Mouse (Mus musculus): ENCODE measurements at regions not wholly inside any gene's neighbourhood (a gene's known extent, or its start where the extent isn't known, plus 50 kb on each side); places are given as distances from the start of the nearest gene placed in this dataset.
A peak's percentile ranks its signal among the peaks of the same experiment; 100 is the strongest.

- Histone ChIP-seq H3K4me3 (ENCODE audit: insufficient read depth, low read length) (no peak overlapping the region), H3K4me1 (ENCODE audit: control insufficient read depth, insufficient read depth, low read length) (no peaks in the 10 kb centered on the region), H3K27ac (ENCODE audit: insufficient read depth, low read length) (no peak overlapping the region)
- TF ChIP-seq POLR2A (IDR thresholded peaks at IDR 0.05; ENCODE audit: low read depth, low read length) (no peak), CTCF (IDR thresholded peaks at IDR 0.05; ENCODE audit: borderline replicate concordance, insufficient read depth, low read length) (no peak)
Measured at GRCm38 (mm10) chr3:147164931-147165330, 312.8 kb downstream of the Ttll7 start.

- no peak overlapping the region for H3K4me3 ChIP-seq (ENCODE audit: insufficient read depth, low read length)
- no peak for TF ChIP-seq POLR2A (IDR thresholded peaks at IDR 0.05; ENCODE audit: low read depth, low read length)
- TF ChIP-seq CTCF (IDR thresholded peaks at IDR 0.05; ENCODE audit: borderline replicate concordance, insufficient read depth, low read length), result no peak
Measured at GRCm38 (mm10) chr3:147166555-147166954, 314.4 kb downstream of the Ttll7 start.

GRCm38 (mm10) chr3:147169215-147169614 lies 317.0 kb downstream of the Ttll7 start:
- Histone ChIP-seq H3K27ac (ENCODE audit: insufficient read depth, low read length) (no peak overlapping the region), H3K4me1 (ENCODE audit: control insufficient read depth, insufficient read depth, low read length) (no peaks in the 10 kb centered on the region), H3K4me3 (ENCODE audit: insufficient read depth, low read length) (no peak overlapping the region)
- TF ChIP-seq CTCF (IDR thresholded peaks at IDR 0.05; ENCODE audit: borderline replicate concordance, insufficient read depth, low read length) (no peak), POLR2A (IDR thresholded peaks at IDR 0.05; ENCODE audit: low read depth, low read length) (no peak)

More at GRCm38 (mm10) chr3:147166555-147166954, 314.4 kb downstream of the Ttll7 start:
- Histone ChIP-seq H3K27ac (ENCODE audit: insufficient read depth, low read length) (peak overlapping the region; percentile 90), H3K4me1 (ENCODE audit: control insufficient read depth, insufficient read depth, low read length) (no peaks in the 10 kb centered on the region)

DNA sequence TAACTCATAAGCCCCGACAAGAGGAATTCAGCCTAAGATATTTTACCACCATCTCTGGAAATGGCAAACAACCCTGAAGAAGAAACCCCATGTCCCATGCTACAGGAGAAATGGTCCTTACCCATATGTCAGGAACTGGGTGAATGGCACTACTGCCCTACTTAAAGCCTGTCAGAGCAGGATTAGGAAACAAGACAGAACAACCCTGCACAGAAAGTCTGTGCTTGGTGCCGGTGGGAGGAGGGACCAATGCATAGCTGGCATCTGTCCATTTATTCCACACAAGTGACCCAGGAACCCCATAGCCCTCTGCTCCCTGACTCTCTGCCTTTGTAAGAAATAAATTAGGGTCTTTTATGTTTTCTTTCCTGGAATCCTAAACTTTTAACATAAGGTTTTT lies 317.9 kb downstream of the Ttll7 start:
- Histone ChIP-seq H3K4me1 (ENCODE audit: control insufficient read depth, insufficient read depth, low read length) (no peaks in the 10 kb centered on the region), H3K4me3 (ENCODE audit: insufficient read depth, low read length) (no peak overlapping the region), H3K27ac (ENCODE audit: insufficient read depth, low read length) (no peak overlapping the region)
- TF ChIP-seq POLR2A (IDR thresholded peaks at IDR 0.05; ENCODE audit: low read depth, low read length) (no peak), CTCF (IDR thresholded peaks at IDR 0.05; ENCODE audit: borderline replicate concordance, insufficient read depth, low read length) (no peak)

- no peaks in the 10 kb centered on the region for H3K4me1 ChIP-seq (ENCODE audit: control insufficient read depth, insufficient read depth, low read length)
- no peak overlapping the region for H3K4me3 ChIP-seq (ENCODE audit: insufficient read depth, low read length)
- no peak overlapping the region for H3K27ac ChIP-seq (ENCODE audit: insufficient read depth, low read length)
- TF ChIP-seq POLR2A (IDR thresholded peaks at IDR 0.05; ENCODE audit: low read depth, low read length) (no peak), CTCF (IDR thresholded peaks at IDR 0.05; ENCODE audit: borderline replicate concordance, insufficient read depth, low read length) (no peak)
Measured at GRCm38 (mm10) chr3:147178746-147179145, 326.6 kb downstream of the Ttll7 start.

DNA sequence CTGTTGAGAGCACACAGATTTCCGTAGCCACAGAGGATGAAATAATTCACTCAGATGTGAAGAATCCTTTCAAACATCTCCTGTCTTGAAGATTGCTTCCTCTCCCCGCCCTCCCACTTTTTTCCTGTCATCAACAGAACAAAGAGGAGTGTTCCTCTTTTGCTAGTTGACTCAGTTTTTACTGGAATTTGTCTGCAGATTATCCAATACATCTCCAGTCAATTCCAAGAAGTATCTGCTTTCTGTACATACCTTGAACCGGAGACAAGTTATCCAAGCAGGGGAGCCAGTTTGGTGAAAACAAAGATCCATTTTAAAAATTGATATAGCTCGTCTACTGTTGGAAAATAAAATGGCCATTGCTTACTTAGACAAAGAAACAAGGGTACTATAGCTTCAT lies 328.5 kb downstream of the Ttll7 start:
- no peaks in the 10 kb centered on the region for H3K4me1 ChIP-seq (ENCODE audit: control insufficient read depth, insufficient read depth, low read length)
- no peak overlapping the region for H3K4me3 ChIP-seq (ENCODE audit: insufficient read depth, low read length)
- TF ChIP-seq POLR2A (IDR thresholded peaks at IDR 0.05; ENCODE audit: low read depth, low read length) (no peak), CTCF (IDR thresholded peaks at IDR 0.05; ENCODE audit: borderline replicate concordance, insufficient read depth, low read length) (no peak)
- H3K27ac ChIP-seq (ENCODE audit: insufficient read depth, low read length), result no peak overlapping the region

DNA sequence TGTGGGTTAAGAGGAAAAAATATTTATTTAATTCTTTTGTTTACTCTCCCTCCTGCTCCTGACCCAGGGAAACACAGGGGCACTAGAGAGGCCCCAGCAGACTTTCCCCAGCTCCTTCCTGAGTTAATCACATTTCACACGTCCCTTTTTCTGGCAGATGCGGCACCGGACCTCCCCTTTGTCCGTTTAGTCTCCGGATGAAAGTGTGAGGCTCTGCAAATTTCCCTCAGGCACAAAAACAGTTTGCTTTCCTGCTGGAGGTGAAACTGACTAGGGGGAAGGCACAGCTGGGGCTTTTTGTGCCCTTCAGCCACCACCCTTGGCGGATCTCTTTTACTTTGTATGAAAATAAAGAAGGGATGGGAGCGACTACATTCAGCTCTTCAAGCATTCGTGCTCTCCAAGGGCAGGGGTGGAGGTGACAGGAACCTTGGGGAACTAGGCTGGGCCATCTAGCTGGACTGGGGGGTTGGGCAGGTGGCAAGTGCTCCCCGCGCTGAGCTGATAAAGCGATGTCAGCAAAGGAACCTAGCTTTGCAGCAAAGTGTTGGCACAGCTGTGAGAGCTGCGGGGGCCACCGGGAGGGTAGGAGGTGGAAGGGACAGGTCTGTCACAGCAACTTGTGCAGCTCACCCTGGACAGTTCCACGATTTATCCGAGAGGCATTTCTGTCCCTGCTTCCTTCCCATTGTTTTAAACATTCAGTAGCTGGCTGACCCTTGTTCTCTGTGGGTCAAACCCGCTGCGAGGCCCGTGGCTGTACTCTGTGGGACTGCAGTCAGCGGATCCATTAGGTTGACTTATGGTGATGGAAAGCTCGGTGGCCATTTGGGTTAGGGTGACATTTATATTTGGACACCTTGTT lies 329.6 kb downstream of the Ttll7 start:
- H3K4me3 ChIP-seq (ENCODE audit: insufficient read depth, low read length), result no peak overlapping the region
- TF ChIP-seq POLR2A (IDR thresholded peaks at IDR 0.05; ENCODE audit: low read depth, low read length) (no peak), CTCF (IDR thresholded peaks at IDR 0.05; ENCODE audit: borderline replicate concordance, insufficient read depth, low read length) (no peak)
- no peaks in the 10 kb centered on the region for H3K4me1 ChIP-seq (ENCODE audit: control insufficient read depth, insufficient read depth, low read length)
- no peak overlapping the region for H3K27ac ChIP-seq (ENCODE audit: insufficient read depth, low read length)

DNA sequence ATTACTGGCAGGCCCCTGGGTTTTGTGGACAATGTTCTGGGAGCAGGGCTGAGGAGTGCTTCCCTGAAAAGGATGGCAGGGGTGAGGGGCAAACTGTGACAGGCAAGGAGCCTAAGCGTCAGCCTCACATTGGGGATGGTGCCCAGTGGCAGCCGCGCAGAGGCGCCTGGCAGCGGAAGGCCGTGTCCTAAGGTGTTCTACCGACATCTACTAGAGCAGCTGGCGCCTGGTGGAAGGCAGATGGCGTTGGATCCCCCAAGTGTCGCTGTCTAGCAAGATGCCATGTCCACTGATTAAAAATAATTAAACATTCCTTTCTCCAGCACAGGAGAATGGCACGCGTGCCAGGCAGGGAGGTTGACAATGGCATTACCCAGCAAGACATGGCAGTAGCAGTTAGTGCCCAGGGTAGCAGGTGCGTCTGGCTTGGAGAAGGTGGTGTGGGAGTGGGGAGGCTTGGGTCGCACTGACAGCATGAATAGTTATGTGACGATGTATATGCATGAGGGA lies 330.3 kb downstream of the Ttll7 start:
- no peaks in the 10 kb centered on the region for H3K4me1 ChIP-seq (ENCODE audit: control insufficient read depth, insufficient read depth, low read length)
- no peak overlapping the region for H3K4me3 ChIP-seq (ENCODE audit: insufficient read depth, low read length)
- H3K27ac ChIP-seq (ENCODE audit: insufficient read depth, low read length), result no peak overlapping the region
- TF ChIP-seq POLR2A (IDR thresholded peaks at IDR 0.05; ENCODE audit: low read depth, low read length) (no peak), CTCF (IDR thresholded peaks at IDR 0.05; ENCODE audit: borderline replicate concordance, insufficient read depth, low read length) (no peak)

GRCm38 (mm10) chr3:147183656-147184290 lies 331.6 kb downstream of the Ttll7 start:
- Histone ChIP-seq H3K4me1 (ENCODE audit: control insufficient read depth, insufficient read depth, low read length) (no peaks in the 10 kb centered on the region), H3K4me3 (ENCODE audit: insufficient read depth, low read length) (no peak overlapping the region), H3K27ac (ENCODE audit: insufficient read depth, low read length) (peak overlapping the region; percentile 20; the same call in 1 of the 2 replicates)
- TF ChIP-seq CTCF (IDR thresholded peaks at IDR 0.05; ENCODE audit: borderline replicate concordance, insufficient read depth, low read length) (no peak), POLR2A (IDR thresholded peaks at IDR 0.05; ENCODE audit: low read depth, low read length) (no peak)

GRCm38 (mm10) chr3:147189737-147190136 lies 337.6 kb downstream of the Ttll7 start:
- Histone ChIP-seq H3K27ac (ENCODE audit: insufficient read depth, low read length) (no peak overlapping the region), H3K4me1 (ENCODE audit: control insufficient read depth, insufficient read depth, low read length) (no peaks in the 10 kb centered on the region), H3K4me3 (ENCODE audit: insufficient read depth, low read length) (no peak overlapping the region)
- TF ChIP-seq CTCF (IDR thresholded peaks at IDR 0.05; ENCODE audit: borderline replicate concordance, insufficient read depth, low read length), result no peak
- TF ChIP-seq POLR2A (IDR thresholded peaks at IDR 0.05; ENCODE audit: low read depth, low read length), result no peak
